Mouse (Mus musculus): ENCODE measurements around the gene Gcnt2.

DNA sequence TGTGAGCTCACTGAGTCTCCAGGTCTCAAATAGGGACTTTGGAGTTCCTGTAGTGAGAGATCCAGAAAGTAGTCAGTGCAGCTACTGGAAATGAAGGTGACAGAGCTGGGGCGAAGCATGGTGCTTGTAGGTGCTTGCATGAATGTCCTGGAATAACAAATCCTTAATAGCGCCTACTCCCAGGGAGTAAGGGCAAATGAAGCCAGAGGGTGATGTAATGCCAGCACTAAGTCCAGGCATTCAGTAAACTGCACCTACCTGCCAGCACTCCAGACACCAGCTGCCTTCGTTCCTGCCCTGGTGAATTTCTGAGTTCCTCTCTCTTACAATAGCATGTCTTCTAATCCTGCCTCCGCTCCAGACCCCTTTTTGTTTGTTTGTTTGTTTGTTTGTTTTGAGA lies 39.1 kb downstream of the Gcnt2 start:
- TF ChIP-seq POLR2A (IDR thresholded peaks at IDR 0.05; ENCODE audit: borderline replicate concordance, extremely low read depth, insufficient read depth, insufficient read length, poor library complexity, severe bottlenecking) (no peak), CTCF (IDR thresholded peaks at IDR 0.05; ENCODE audit: borderline replicate concordance, extremely low read depth, insufficient read depth, insufficient read length) (no peak)

All from brain, embryonic 14.5 days (tissue).